Mouse (Mus musculus): ENCODE measurements around the gene Gcm2. TPM values are rescaled to one million over a fixed set of nuclear protein-coding genes. Genes with fewer than 3 reads are reported as not detected.

Gcm2 gene
- total RNA-seq, 2 experiments from 2014 or later, result not detected

DNA sequence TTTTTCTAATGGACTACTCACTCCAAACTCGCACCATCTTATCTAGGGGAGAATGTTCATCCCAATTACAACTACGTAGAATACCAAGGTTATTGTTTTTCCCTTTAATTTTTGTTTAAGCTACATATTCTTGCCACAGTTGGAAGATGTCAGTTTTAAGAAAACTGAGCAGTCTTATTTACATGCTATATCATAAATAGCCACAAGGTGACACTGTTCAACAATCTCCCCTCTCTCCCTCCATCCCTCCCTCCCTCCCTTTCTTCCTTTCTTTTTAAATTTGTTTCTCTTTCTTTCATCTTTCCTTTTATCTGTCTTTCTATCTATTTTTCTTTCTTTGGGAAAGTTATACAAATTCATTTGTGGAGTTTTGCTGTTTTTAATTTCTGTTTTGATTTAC lies 25.7 kb downstream of the Gcm2 start:
- no peak for DNase-seq (ENCODE audit: low spot score in 2 of 2)
- intact Hi-C loops (cut with DNase I), result loop anchor here (2.0 kb wide), 1 partner anchor 154 kb away; no protein-coding TSS in a partner anchor

DNA sequence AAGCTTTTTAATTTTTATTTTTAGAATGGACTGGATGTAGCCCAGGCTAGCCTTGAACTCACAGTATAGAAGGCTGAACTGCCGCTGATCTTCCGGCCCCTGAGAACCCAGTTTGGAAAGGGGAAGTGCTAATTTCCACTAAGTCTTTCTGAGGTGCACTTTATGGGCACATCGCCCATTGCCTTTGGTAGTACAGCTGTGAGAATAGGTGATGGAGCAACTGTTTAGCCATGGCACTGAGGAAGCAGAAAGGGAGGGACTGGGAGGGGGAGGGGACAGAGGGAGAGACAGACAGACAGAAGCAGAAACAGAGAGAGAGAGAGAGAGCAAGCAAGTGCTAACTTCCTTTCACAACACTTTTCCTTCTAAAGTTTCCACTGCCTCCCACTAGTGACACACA lies 26.3 kb downstream of the Gcm2 start:
- DNase-seq (ENCODE audit: low spot score in 2 of 2), result no peak
- intact Hi-C loops (cut with DNase I), result loop anchor here (2.0 kb wide), 1 partner anchor 154 kb away; no protein-coding TSS in a partner anchor

DNA sequence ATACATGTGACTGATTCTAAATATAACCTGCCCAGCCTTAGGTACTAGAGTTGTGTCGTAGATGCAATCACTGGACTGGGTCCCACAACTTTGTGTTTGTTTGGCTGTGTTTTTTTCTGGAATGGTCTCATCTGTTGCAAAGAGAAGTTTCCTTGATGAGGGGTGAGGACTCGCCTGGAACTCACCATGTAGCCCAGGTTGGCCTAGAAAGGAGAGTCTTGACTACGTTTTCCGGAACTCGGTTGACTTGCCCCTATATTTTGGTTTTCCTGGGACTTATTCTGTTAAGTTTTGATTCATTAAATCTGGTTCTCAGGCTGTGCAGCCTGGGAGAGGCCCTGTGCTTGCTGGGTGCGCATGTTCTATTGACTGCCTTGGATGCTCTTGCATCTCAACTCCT lies 30.1 kb downstream of the Gcm2 start:
- no peak for DNase-seq (ENCODE audit: low spot score in 2 of 2)
- intact Hi-C loops (cut with DNase I), result no loop called here

DNA sequence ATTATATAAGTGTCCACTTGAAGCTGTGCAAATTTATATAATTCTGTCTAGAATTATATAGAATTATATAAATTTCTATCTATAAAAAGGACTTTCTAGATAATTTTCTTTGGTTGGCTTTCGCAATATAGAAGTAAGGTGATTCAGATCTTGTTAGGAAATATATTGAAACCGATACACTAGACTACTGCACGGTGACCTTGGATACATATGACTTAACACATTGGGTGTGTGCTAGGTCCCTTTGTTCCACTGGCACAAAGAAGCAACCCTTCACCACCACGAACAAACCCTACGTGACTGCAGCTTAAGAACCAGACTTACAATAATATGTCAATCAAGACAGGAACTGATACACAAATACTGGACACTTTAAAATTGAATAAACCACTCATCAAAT lies 31.0 kb downstream of the Gcm2 start:
- intact Hi-C loops (cut with DNase I), result no loop called here
- DNase-seq (ENCODE audit: low spot score in 2 of 2), result no peak

DNA sequence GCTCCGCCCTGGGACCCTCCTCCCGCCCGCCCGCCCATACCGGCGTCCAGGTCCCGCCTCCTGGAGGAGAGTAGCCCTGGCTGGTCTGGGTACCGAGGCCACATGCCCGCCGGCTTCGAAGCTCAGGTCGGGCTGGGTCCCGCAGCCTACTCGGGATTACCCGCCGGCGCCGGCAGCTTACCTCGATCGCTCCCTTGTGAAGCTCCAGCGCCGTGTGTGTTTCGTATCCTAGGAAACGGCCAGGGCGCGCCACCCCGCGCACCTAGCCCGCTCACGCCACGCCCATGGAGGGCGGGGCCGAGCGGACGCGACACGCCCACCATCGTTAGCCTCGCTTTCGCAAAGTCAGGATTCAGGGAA lies 31.4 kb downstream of the Gcm2 start, which contains the start of gene Mak:
Gene Mak, minus strand, starts transcription at position 286 of the 360 bp plus-strand sequence.
- intact Hi-C loops (cut with DNase I), result no loop called here
- peak; percentile 76 for DNase-seq (ENCODE audit: low spot score in 2 of 2)

DNA sequence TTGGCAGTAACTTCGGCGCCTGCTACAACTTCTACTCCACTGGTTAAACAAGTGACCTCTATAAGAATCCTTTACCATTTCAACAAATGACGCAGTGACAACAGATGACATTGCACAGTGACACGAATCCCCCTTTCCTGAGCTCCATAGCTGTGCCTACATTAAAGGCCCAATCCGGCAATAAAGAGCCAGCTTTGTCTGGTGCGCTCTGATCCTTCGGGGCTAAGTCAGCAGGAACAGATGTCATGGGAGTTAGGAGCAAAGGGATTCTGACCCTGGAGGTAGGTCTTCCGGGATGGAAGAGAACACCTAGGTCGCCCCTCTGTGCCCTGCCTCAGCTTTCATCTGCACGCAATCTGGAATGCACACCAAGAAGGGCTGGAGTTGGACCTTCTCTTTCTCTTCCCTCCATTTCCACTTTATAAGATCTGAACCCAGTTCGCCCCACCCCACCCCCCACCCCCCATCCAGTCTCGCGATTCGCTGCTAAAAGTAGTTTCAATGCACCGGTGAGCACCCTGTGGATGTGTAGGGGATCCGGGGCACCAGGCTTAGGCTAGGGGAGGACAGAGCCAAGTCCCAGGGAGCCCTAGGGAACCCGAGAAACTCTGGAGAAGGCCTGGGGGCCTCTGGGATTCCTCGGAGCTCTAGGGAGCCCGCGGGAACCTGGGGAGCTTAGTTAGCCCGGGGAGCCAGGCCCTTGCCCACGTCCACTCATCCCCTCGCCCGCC lies 32.0 kb downstream of the Gcm2 start:
- intact Hi-C loops (cut with DNase I), result no loop called here

DNA sequence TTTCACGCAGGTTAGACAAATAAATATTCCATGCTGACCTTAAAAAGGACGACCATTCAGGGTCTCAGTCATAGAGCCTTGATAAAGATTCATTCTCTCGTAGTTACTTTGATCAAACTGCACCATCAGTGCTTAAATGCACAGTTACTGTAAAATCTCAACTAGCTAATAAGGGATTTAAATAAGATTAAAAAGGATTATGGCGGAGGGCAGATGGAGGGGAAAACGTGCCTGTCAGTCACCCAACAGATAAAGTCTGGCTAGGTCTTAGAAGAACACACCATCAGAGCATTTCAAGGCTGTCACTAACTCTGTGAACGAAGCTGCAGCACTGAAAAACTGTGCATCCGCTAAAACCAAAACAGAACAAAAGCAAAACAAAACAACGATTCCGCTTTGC lies 32.9 kb downstream of the Gcm2 start:
- intact Hi-C loops (cut with DNase I), result no loop called here
- DNase-seq (ENCODE audit: low spot score in 2 of 2), result no peak

More for the DNA sequence above, 32.0 kb downstream of the Gcm2 start:
- no peak for DNase-seq (ENCODE audit: low spot score in 2 of 2)

DNA sequence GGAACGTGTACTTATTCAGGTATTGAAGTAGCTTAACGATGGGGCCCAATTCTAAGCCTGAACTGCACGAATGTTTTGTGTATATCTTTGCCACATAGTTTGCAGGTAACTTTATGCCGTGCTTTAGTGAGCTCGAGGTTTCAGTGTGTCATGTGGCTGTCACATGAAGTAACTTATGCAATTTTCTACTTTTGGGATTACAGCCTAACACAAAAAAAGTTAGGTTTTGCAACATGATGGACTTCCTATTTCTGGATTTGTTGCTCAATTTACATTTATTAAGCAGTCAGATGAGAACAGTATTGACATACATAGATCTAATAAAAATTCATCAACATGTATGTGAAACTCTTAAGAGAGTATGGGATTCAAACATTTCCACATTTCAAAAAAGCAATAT lies 37.0 kb downstream of the Gcm2 start:
- intact Hi-C loops (cut with DNase I), result no loop called here
- no peak for DNase-seq (ENCODE audit: low spot score in 2 of 2)

DNA sequence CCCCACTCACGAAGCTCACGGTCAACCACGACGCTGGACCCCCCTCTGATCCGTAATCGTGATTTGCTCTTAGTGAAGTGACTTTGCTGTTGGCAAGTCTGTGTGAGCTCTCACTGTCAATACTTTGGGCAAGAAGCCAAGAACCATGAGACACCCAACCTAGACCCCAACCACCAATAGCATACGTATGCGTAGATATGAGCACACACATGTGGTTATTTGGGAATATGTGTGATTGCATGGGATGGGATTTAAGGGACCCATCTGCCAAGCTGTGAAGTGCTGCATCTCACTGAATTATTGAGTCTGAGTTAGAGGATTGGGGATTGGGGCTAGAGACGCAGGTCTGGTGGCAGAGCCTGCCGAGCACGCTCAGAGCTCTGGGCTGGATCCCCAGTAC lies 39.2 kb downstream of the Gcm2 start:
- intact Hi-C loops (cut with DNase I), result no loop called here
- DNase-seq (ENCODE audit: low spot score in 2 of 2), result no peak

DNA sequence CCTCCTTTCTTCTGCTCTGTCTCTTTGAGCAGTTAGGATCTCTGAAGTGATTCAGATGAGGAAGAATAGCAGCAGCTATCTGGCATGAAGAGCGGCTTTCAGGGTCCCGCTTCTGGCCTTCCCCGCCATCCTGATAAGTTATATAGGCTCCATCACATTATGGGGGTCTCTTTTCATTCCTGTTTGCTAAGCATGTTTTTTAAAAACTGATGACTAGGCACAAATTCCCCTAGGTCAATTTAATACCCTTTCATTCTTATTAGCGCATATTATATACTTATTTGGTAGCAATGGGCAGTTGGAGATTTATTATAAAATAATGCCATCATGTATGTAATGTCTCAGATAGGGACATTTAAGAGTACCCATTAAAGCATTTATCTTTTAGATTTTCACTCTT lies 43.2 kb downstream of the Gcm2 start:
- DNase-seq (ENCODE audit: low spot score in 2 of 2), result no peak
- intact Hi-C loops (cut with DNase I), result no loop called here

DNA sequence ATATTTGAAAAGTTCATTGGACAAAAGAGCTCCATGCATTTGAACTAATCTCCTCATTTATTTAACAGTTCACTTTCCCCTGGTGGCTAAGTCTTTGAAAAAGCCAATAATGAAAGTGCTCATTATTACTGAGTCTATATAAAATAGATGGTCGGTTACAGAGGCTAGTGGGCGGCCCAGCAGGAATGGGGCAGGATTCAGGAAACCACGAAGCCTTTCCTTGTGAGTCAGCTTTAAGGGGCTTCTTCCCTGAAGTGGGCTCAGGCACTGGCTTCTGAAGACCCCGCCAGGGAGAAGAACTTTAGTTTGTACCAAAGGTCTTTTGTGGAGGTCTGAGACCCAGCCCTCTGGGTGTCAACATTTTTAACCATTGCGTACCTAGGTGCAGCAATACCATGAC lies 58.9 kb downstream of the Gcm2 start:
- no peak for DNase-seq (ENCODE audit: low spot score in 2 of 2)
- intact Hi-C loops (cut with DNase I), result no loop called here

Other genes with a start within 250 kb of the Gcm2 start
- 10 to 100 TPM; 40.0 to 42.5 TPM for gene Pak1ip1, start 110.0 kb downstream of the Gcm2 start, total RNA-seq (2021)
- gene Tmem14c, start 94.7 kb downstream of the Gcm2 start, total RNA-seq (2021), result 10 to 100 TPM; 63.8 to 64.2 TPM
- gene Mak, start 31.3 kb downstream of the Gcm2 start, total RNA-seq (2021), result 1 to 10 TPM; 2.6 to 2.9 TPM
- gene Sycp2l, start 3.3 kb upstream of the Gcm2 start, total RNA-seq (2021), result under 1 TPM; 0.18 to 0.46 TPM
- 10 to 100 TPM; 21.9 to 23.3 TPM for gene Elovl2, start 109.4 kb upstream of the Gcm2 start, total RNA-seq (2021)
- 100 to 1,000 TPM; 178 to 186 TPM for gene Smim13, start 138.8 kb upstream of the Gcm2 start, total RNA-seq (2021)
- gene Gm17364, start 162.9 kb upstream of the Gcm2 start, total RNA-seq (2021), result not detected

All from left cerebral cortex, postnatal 25 days (tissue).